Comparison of ENCODE assay signal across 9 mouse cellular contexts in genomic region chr3:51915415-51915814, GRCm38 (mm10).
DNase-seq lines count a peak whose midpoint lies in the region; ATAC-seq lines count a peak whose summit lies in the region.
"Had no signal": no experiment of that assay in that cellular context is flagged by ENCODE, and none has a peak within 500 bp of the region (broad histone marks: within the 10 kb centered on the region; RNA-seq: fewer than 3 reads in every experiment).

No protein-coding gene starts in this region.

- H3K4me3 ChIP-seq in hindbrain, embryonic 11.5 days (ENCODE audit: low read depth, low read length) = no peak overlapping the region
- H3K4me3 ChIP-seq in hindbrain, embryonic 16.5 days (ENCODE audit: low read length) = no peak overlapping the region
- H3K4me3 ChIP-seq in neural tube, embryonic 13.5 days = no peak overlapping the region
- no peak overlapping the region for H3K4me3 ChIP-seq in intestine, embryonic 16.5 days (ENCODE audit: low read length)

- H3K9me3 ChIP-seq in hindbrain, embryonic 11.5 days (ENCODE audit: control insufficient read depth, low read length) = no peaks in the 10 kb centered on the region
- H3K9me3 ChIP-seq in hindbrain, embryonic 16.5 days (ENCODE audit: control insufficient read depth, low read length) = no peaks in the 10 kb centered on the region
- H3K9me3 ChIP-seq in neural tube, embryonic 13.5 days = no peaks in the 10 kb centered on the region
- no peaks in the 10 kb centered on the region for H3K9me3 ChIP-seq in intestine, embryonic 16.5 days (ENCODE audit: control insufficient read depth, low read length)
- H3K9me3 ChIP-seq: G1E had no signal

- ATAC-seq in hindbrain, embryonic 11.5 days (ENCODE audit: low FRiP score) = no peak
- no peak for ATAC-seq in hindbrain, embryonic 16.5 days
- ATAC-seq in neural tube, embryonic 13.5 days (ENCODE audit: low read depth) = no peak
- 0 out of 2 replicates have a peak, but pooled peaks have one; percentile 7 for ATAC-seq in intestine, embryonic 16.5 days
- ATAC-seq in CD4-positive, CD25-positive, alpha-beta regulatory T cell, adult 4 months = no peak

- H3K36me3 ChIP-seq in hindbrain, embryonic 11.5 days (ENCODE audit: control insufficient read depth, insufficient read depth, low read length) = no peaks in the 10 kb centered on the region
- no peaks in the 10 kb centered on the region for H3K36me3 ChIP-seq in hindbrain, embryonic 16.5 days (ENCODE audit: control insufficient read depth, insufficient read depth, low read length)
- H3K36me3 ChIP-seq in neural tube, embryonic 13.5 days = no peaks in the 10 kb centered on the region
- H3K36me3 ChIP-seq in intestine, embryonic 16.5 days (ENCODE audit: control insufficient read depth, insufficient read depth, low read length) = no peaks in the 10 kb centered on the region
- H3K36me3 ChIP-seq: G1E had no signal

- H3K27ac ChIP-seq in hindbrain, embryonic 11.5 days (ENCODE audit: low read depth, low read length) = 0 out of 2 replicates have a peak overlapping the region, but pooled peaks have one; percentile 34
- no peak overlapping the region for H3K27ac ChIP-seq in hindbrain, embryonic 16.5 days (ENCODE audit: low read depth, low read length)
- H3K27ac ChIP-seq in neural tube, embryonic 13.5 days (replicated peaks) = peak overlapping the region; percentile 64
- H3K27ac ChIP-seq in intestine, embryonic 16.5 days (ENCODE audit: low read length) = peak overlapping the region; percentile 93

- DNase-seq in hindbrain, embryonic 11.5 days (ENCODE audit: low spot score) = no peak
- no peak for DNase-seq in neural tube, embryonic 10.5 days (ENCODE audit: extremely low spot score, low spot score)
- DNase-seq in frontal cortex, postnatal 10 days (ENCODE audit: low spot score in 2 of 2) = no peak
- no peak for DNase-seq in Muller cell, postnatal 12 days (ENCODE audit: inconsistent ontology term)

- 83% methylated on average over 1 of the region's 1 CpGs for WGBS in hindbrain, embryonic 11.5 days
- WGBS in hindbrain, embryonic 16.5 days = 86% methylated on average over 1 of the region's 1 CpGs
- WGBS in neural tube, embryonic 13.5 days = 73% methylated on average over 1 of the region's 1 CpGs
- WGBS in intestine, embryonic 16.5 days = 66% methylated on average over 1 of the region's 1 CpGs

- no peak overlapping the region for H3K9ac ChIP-seq in hindbrain, embryonic 11.5 days (ENCODE audit: low read depth, low read length)
- H3K9ac ChIP-seq in hindbrain, embryonic 16.5 days (ENCODE audit: low read depth, low read length) = no peak overlapping the region
- H3K9ac ChIP-seq in neural tube, embryonic 13.5 days = no peak overlapping the region
- no peak overlapping the region for H3K9ac ChIP-seq in intestine, embryonic 16.5 days (ENCODE audit: low read depth, low read length)

- no peak overlapping the region for H3K4me2 ChIP-seq in hindbrain, embryonic 11.5 days (replicated peaks; ENCODE audit: low read depth, low read length)
- no peak overlapping the region for H3K4me2 ChIP-seq in hindbrain, embryonic 16.5 days (ENCODE audit: low read length)
- H3K4me2 ChIP-seq in neural tube, embryonic 13.5 days = no peak overlapping the region
- no peak overlapping the region for H3K4me2 ChIP-seq in intestine, embryonic 16.5 days (ENCODE audit: low read depth, low read length)

- no peaks in the 10 kb centered on the region for H3K27me3 ChIP-seq in hindbrain, embryonic 11.5 days (ENCODE audit: control insufficient read depth, insufficient read depth, low read length)
- no peaks in the 10 kb centered on the region for H3K27me3 ChIP-seq in hindbrain, embryonic 16.5 days (replicated peaks; ENCODE audit: control insufficient read depth, insufficient read depth, low read length)
- no peaks in the 10 kb centered on the region for H3K27me3 ChIP-seq in neural tube, embryonic 13.5 days
- no peaks in the 10 kb centered on the region for H3K27me3 ChIP-seq in intestine, embryonic 16.5 days (replicated peaks; ENCODE audit: control insufficient read depth, insufficient read depth, low read length)

- no peaks in the 10 kb centered on the region; the same call in 1 of the 2 replicates for H3K4me1 ChIP-seq in hindbrain, embryonic 11.5 days (replicated peaks; ENCODE audit: control insufficient read depth, insufficient read depth, low read length)
- peaks cover 14% of the 10 kb centered on the region for H3K4me1 ChIP-seq in hindbrain, embryonic 16.5 days (ENCODE audit: control insufficient read depth, insufficient read depth, low read depth, low read length)
- peaks cover 39% of the 10 kb centered on the region for H3K4me1 ChIP-seq in neural tube, embryonic 13.5 days (replicated peaks)
- H3K4me1 ChIP-seq in intestine, embryonic 16.5 days (ENCODE audit: control insufficient read depth, insufficient read depth, low read length) = peaks cover 30% of the 10 kb centered on the region
